Mouse (Mus musculus) small intestine, adult 2 months (tissue): Measurements from ENCODE around the gene Ankrd66. TPM values are rescaled to one million over a fixed set of nuclear protein-coding genes. Genes with fewer than 3 reads are reported as not detected.

Experiments used
- H3K27ac ChIP-seq: fragments of 200-500 bp; 2 replicates; pipeline ENCODE4 v1.5.1; 2012; ENCODE audit warnings: low read depth, low read length, control low read depth, inconsistent platforms; ENCODE audit not compliant: insufficient read depth
- H3K27me3 ChIP-seq: fragments of 200-500 bp; 2 replicates; pipeline ENCODE4 v1.6.1; 2012; ENCODE audit warnings: mild to moderate bottlenecking, moderate library complexity, low read length, inconsistent platforms; ENCODE audit not compliant: control insufficient read depth, insufficient read depth
- H3K36me3 ChIP-seq: fragments of 200-500 bp; 2 replicates; pipeline ENCODE4 v1.6.1; 2012; ENCODE audit warnings: mild to moderate bottlenecking, low read length, control low read depth, inconsistent platforms; ENCODE audit not compliant: control insufficient read depth, insufficient read depth
- H3K4me1 ChIP-seq: fragments of 200-500 bp; 2 replicates; pipeline ENCODE4 v1.6.1; 2012; ENCODE audit warnings: low read length, inconsistent platforms, mixed read lengths; ENCODE audit not compliant: control insufficient read depth, insufficient read depth, insufficient read length
- H3K4me3 ChIP-seq: fragments of 200-500 bp; 2 replicates; pipeline ENCODE4 v1.5.1; 2012; ENCODE audit warnings: low read depth, mild to moderate bottlenecking, control low read depth, inconsistent platforms, low read length, moderate library complexity
- CTCF ChIP-seq: fragments of 200-500 bp; IDR thresholded peaks from 2 replicates; pipeline ENCODE4 v1.5.1; 2012; ENCODE audit warnings: low read depth, mild to moderate bottlenecking, control low read depth, inconsistent platforms, low read length, moderate library complexity, mixed read lengths; ENCODE audit not compliant: insufficient replicate concordance, insufficient read length; ENCODE audit errors: extremely low read depth
- POLR2A ChIP-seq: fragments of 200-500 bp; IDR thresholded peaks from 2 replicates; pipeline ENCODE4 v1.6.1; 2012; ENCODE audit warnings: low read depth, mild to moderate bottlenecking, control low read depth, inconsistent platforms, low read length, moderate library complexity
- WGBS: fragments of 180-500 bp; shearing (Covaris S2); methylation state at CpG from one replicate; pipeline ENCODE4 v1.1.7; 2018; 5-methylcytosine and 5-hydroxymethylcytosine counted together
- polyA plus RNA-seq: library from polyadenylated mRNA; depleted of rRNA; stranded (reverse); fragments of >200 nt; gene quantifications from 2 replicates; pipeline ENCODE4 v1.2.3, GENCODE M21; 2012

Gene Ankrd66
- polyA plus RNA-seq, 1 experiment = not detected

GRCm38 (mm10) chr17:43534362-43535222, 8.8 kb downstream of the Ankrd66 start:
- Histone ChIP-seq H3K36me3 (no peaks in the 10 kb centered on the region), H3K4me1 (no peaks in the 10 kb centered on the region; the same call in 1 of the 2 replicates), H3K27me3 (no peaks in the 10 kb centered on the region), H3K4me3 (peak overlapping the region; percentile 33), H3K27ac (no peak overlapping the region)
- 23% methylated on average over 23 of the region's 23 CpGs for WGBS
- TF ChIP-seq CTCF (no peak), POLR2A (no peak)

- 93% methylated on average over 4 of the region's 4 CpGs for WGBS
- no peaks in the 10 kb centered on the region; the same call in 1 of the 2 replicates for H3K4me1 ChIP-seq
Measured at GRCm38 (mm10) chr17:43531192-43531591, 12.2 kb downstream of the Ankrd66 start.

GRCm38 (mm10) chr17:43530507-43530906, 12.9 kb downstream of the Ankrd66 start:
- H3K27ac ChIP-seq = no peak overlapping the region
- H3K27me3 ChIP-seq = no peaks in the 10 kb centered on the region
- WGBS = 96% methylated on average over 2 of the region's 2 CpGs
- H3K4me3 ChIP-seq = no peak overlapping the region
- H3K4me1 ChIP-seq = no peaks in the 10 kb centered on the region; the same call in 1 of the 2 replicates
- H3K36me3 ChIP-seq = no peaks in the 10 kb centered on the region
- TF ChIP-seq CTCF (no peak), POLR2A (no peak)

More at GRCm38 (mm10) chr17:43531192-43531591, 12.2 kb downstream of the Ankrd66 start:
- Histone ChIP-seq H3K36me3 (no peaks in the 10 kb centered on the region), H3K4me3 (no peak overlapping the region), H3K27me3 (no peaks in the 10 kb centered on the region), H3K27ac (no peak overlapping the region)
- no peak for TF ChIP-seq CTCF
- TF ChIP-seq POLR2A = no peak

GRCm38 (mm10) chr17:43520166-43520565, 23.3 kb downstream of the Ankrd66 start:
- H3K27ac ChIP-seq = no peak overlapping the region
- H3K4me1 ChIP-seq = no peaks in the 10 kb centered on the region
- H3K4me3 ChIP-seq = no peak overlapping the region
- no peak for TF ChIP-seq POLR2A
- no peak for TF ChIP-seq CTCF
- H3K27me3 ChIP-seq = no peaks in the 10 kb centered on the region
- H3K36me3 ChIP-seq = no peaks in the 10 kb centered on the region
- WGBS = 69% methylated on average over 3 of the region's 3 CpGs

- no peak for TF ChIP-seq POLR2A
- TF ChIP-seq CTCF = peak; percentile 55; the same call in 1 of the 2 replicates
- Histone ChIP-seq H3K4me3 (no peak overlapping the region), H3K27ac (no peak overlapping the region), H3K36me3 (no peaks in the 10 kb centered on the region), H3K4me1 (no peaks in the 10 kb centered on the region), H3K27me3 (no peaks in the 10 kb centered on the region)
- 19% methylated on average over 18 of the region's 18 CpGs for WGBS
Measured at GRCm38 (mm10) chr17:43518644-43519409, 24.6 kb downstream of the Ankrd66 start.

- Histone ChIP-seq H3K27ac (no peak overlapping the region), H3K4me1 (no peaks in the 10 kb centered on the region), H3K27me3 (no peaks in the 10 kb centered on the region), H3K36me3 (no peaks in the 10 kb centered on the region), H3K4me3 (no peak overlapping the region)
- TF ChIP-seq CTCF (no peak), POLR2A (no peak)
- WGBS = 86% methylated on average over 4 of the region's 4 CpGs
Measured at GRCm38 (mm10) chr17:43510782-43511181, 32.7 kb downstream of the Ankrd66 start.

GRCm38 (mm10) chr17:43504594-43504934, 38.9 kb downstream of the Ankrd66 start:
- H3K4me1 ChIP-seq = peaks cover 12% of the 10 kb centered on the region; the same call in 1 of the 2 replicates
- H3K27ac ChIP-seq = peak overlapping the region; percentile 67
- no peak for TF ChIP-seq POLR2A
- TF ChIP-seq CTCF = no peak
- H3K27me3 ChIP-seq = no peaks in the 10 kb centered on the region
- WGBS = 11% methylated on average over 6 of the region's 6 CpGs
- H3K36me3 ChIP-seq = no peaks in the 10 kb centered on the region
- H3K4me3 ChIP-seq = no peak overlapping the region
